Mouse (Mus musculus): Measurements from ENCODE around the gene Gprin1. TPM values are rescaled to one million over a fixed set of nuclear protein-coding genes. Genes with fewer than 3 reads are reported as not detected.

The Gprin1 gene
- polyA plus RNA-seq, 1 experiment from 2014 or later: not detected

GRCm38 (mm10) chr13:54695479-54696230, 54.0 kb downstream of the Gprin1 start:
- H3K4me2 ChIP-seq (replicated peaks; ENCODE audit: low read depth, low read length): no peak overlapping the region
- TF ChIP-seq EP300 (IDR thresholded peaks at IDR 0.05) (no peak), CTCF (IDR thresholded peaks at IDR 0.05) (no peak)
- no peaks in the 10 kb centered on the region for H3K36me3 ChIP-seq (ENCODE audit: insufficient read depth, low read length)
- H3K9ac ChIP-seq (replicated peaks; ENCODE audit: low read depth): no peak overlapping the region
- no peaks in the 10 kb centered on the region for H3K9me3 ChIP-seq (ENCODE audit: low read length)
- peaks cover 16% of the 10 kb centered on the region; the same call in 1 of the 2 replicates for H3K4me1 ChIP-seq (ENCODE audit: insufficient read depth, low read depth, low read length)
- no peaks in the 10 kb centered on the region for H3K27me3 ChIP-seq (replicated peaks; ENCODE audit: insufficient read depth, low read length)
- no peak for ATAC-seq
- no peak for DNase-seq (ENCODE audit: low spot score)
- H3K27ac ChIP-seq (ENCODE audit: low read length): no peak overlapping the region
- 87% methylated on average over 11 of the region's 11 CpGs for WGBS
- no peak overlapping the region for H3K4me3 ChIP-seq (ENCODE audit: low read depth, low read length)

- 15% methylated on average over 26 of the region's 26 CpGs for WGBS
- Histone ChIP-seq H3K9ac (replicated peaks; ENCODE audit: low read depth) (peak overlapping the region; percentile 59), H3K4me1 (ENCODE audit: insufficient read depth, low read depth, low read length) (peaks cover 16% of the 10 kb centered on the region; the same call in 1 of the 2 replicates), H3K4me3 (ENCODE audit: low read depth, low read length) (peak overlapping the region; percentile 95), H3K9me3 (ENCODE audit: low read length) (no peaks in the 10 kb centered on the region), H3K4me2 (replicated peaks; ENCODE audit: low read depth, low read length) (peak overlapping the region; percentile 40), H3K27ac (ENCODE audit: low read length) (peak overlapping the region; percentile 95), H3K27me3 (replicated peaks; ENCODE audit: insufficient read depth, low read length) (no peaks in the 10 kb centered on the region), H3K36me3 (ENCODE audit: insufficient read depth, low read length) (no peaks in the 10 kb centered on the region)
- DNase-seq (ENCODE audit: low spot score) (no peak), ATAC-seq (peak; percentile 66)
- TF ChIP-seq EP300 (IDR thresholded peaks at IDR 0.05): no peak
- no peak for TF ChIP-seq CTCF (IDR thresholded peaks at IDR 0.05)
Observed at GRCm38 (mm10) chr13:54694348-54695060, 55.2 kb downstream of the Gprin1 start.

- peak; percentile 84 for TF ChIP-seq EP300 (IDR thresholded peaks at IDR 0.05)
- TF ChIP-seq CTCF (IDR thresholded peaks at IDR 0.05): no peak
- Histone ChIP-seq H3K9me3 (ENCODE audit: low read length) (no peaks in the 10 kb centered on the region), H3K27me3 (replicated peaks; ENCODE audit: insufficient read depth, low read length) (no peaks in the 10 kb centered on the region), H3K4me1 (ENCODE audit: insufficient read depth, low read depth, low read length) (peaks cover 16% of the 10 kb centered on the region; the same call in 1 of the 2 replicates), H3K27ac (ENCODE audit: low read length) (peak within 1 kb of the TSS; percentile 95), H3K4me3 (ENCODE audit: low read depth, low read length) (peak within 1 kb of the TSS; percentile 95), H3K4me2 (replicated peaks; ENCODE audit: low read depth, low read length) (peak within 1 kb of the TSS; percentile 82), H3K9ac (replicated peaks; ENCODE audit: low read depth) (peak within 1 kb of the TSS; percentile 93), H3K36me3 (ENCODE audit: insufficient read depth, low read length) (no peaks in the 10 kb centered on the region)
- WGBS: 3% methylated on average over 65 of the region's 92 CpGs
- ATAC-seq (peak; percentile 98), DNase-seq (ENCODE audit: low spot score) (peak; percentile 99)
Observed at GRCm38 (mm10) chr13:54693558-54694347, 55.9 kb downstream of the Gprin1 start, which contains the start of gene Rnf44. Gene Rnf44, minus strand, starts transcription at chr13:54693907.

GRCm38 (mm10) chr13:54692711-54693557, 56.7 kb downstream of the Gprin1 start:
- DNase-seq (ENCODE audit: low spot score) (peak; percentile 24), ATAC-seq (no peak)
- H3K9ac ChIP-seq (replicated peaks; ENCODE audit: low read depth): peak overlapping the region; percentile 93
- H3K4me3 ChIP-seq (ENCODE audit: low read depth, low read length): peak overlapping the region; percentile 95
- peaks cover 16% of the 10 kb centered on the region; the same call in 1 of the 2 replicates for H3K4me1 ChIP-seq (ENCODE audit: insufficient read depth, low read depth, low read length)
- WGBS: 9% methylated on average over 21 of the region's 21 CpGs
- no peaks in the 10 kb centered on the region for H3K36me3 ChIP-seq (ENCODE audit: insufficient read depth, low read length)
- peak overlapping the region; percentile 94 for H3K27ac ChIP-seq (ENCODE audit: low read length)
- no peaks in the 10 kb centered on the region for H3K27me3 ChIP-seq (replicated peaks; ENCODE audit: insufficient read depth, low read length)
- peak overlapping the region; percentile 82 for H3K4me2 ChIP-seq (replicated peaks; ENCODE audit: low read depth, low read length)
- H3K9me3 ChIP-seq (ENCODE audit: low read length): no peaks in the 10 kb centered on the region
- no peak for TF ChIP-seq CTCF (IDR thresholded peaks at IDR 0.05)

- DNase-seq (ENCODE audit: low spot score): peak; percentile 23
- TF ChIP-seq EP300 (IDR thresholded peaks at IDR 0.05) (no peak), CTCF (IDR thresholded peaks at IDR 0.05) (no peak)
- H3K4me2 ChIP-seq (replicated peaks; ENCODE audit: low read depth, low read length): peak overlapping the region; percentile 82; the same call in 1 of the 2 replicates
- peaks cover 17% of the 10 kb centered on the region; the same call in 1 of the 2 replicates for H3K4me1 ChIP-seq (ENCODE audit: insufficient read depth, low read depth, low read length)
- no peaks in the 10 kb centered on the region for H3K27me3 ChIP-seq (replicated peaks; ENCODE audit: insufficient read depth, low read length)
- H3K4me3 ChIP-seq (ENCODE audit: low read depth, low read length): no peak overlapping the region
- no peak for ATAC-seq
- no peaks in the 10 kb centered on the region for H3K36me3 ChIP-seq (ENCODE audit: insufficient read depth, low read length)
- no peak overlapping the region for H3K9ac ChIP-seq (replicated peaks; ENCODE audit: low read depth)
- H3K9me3 ChIP-seq (ENCODE audit: low read length): no peaks in the 10 kb centered on the region
- H3K27ac ChIP-seq (ENCODE audit: low read length): no peak overlapping the region
Observed at GRCm38 (mm10) chr13:54691737-54692136, 57.9 kb downstream of the Gprin1 start.
